Mouse (Mus musculus): ENCODE measurements around the gene Prpf6.

Gene Prpf6

GRCm38 (mm10) chr2:181580131-181580772 is 11.4 kb upstream of the Prpf6 start:
- DNase-seq: no peak

DNA sequence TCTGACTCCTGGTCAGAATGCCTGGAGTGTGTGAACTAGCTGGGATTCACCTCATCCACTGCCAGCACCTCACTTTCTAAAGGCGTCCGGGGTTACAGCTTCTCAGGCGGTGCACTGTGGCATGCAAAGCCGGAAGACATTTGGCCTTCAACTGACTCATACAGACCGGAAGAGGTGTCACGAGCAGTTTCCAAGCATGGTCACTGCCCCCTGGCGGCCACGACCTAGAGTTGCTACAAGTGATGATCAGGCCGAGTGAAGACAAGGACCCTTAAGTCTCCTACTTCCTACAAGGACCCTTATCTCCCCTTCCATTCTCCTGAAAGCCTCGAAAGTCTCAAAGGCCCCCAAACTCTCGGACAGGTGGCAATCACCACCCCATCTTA is 10.7 kb upstream of the Prpf6 start:
- DNase-seq: peak; percentile 89

GRCm38 (mm10) chr2:181581402-181582120 is 10.1 kb upstream of the Prpf6 start:
- peak; percentile 89 for DNase-seq

DNA sequence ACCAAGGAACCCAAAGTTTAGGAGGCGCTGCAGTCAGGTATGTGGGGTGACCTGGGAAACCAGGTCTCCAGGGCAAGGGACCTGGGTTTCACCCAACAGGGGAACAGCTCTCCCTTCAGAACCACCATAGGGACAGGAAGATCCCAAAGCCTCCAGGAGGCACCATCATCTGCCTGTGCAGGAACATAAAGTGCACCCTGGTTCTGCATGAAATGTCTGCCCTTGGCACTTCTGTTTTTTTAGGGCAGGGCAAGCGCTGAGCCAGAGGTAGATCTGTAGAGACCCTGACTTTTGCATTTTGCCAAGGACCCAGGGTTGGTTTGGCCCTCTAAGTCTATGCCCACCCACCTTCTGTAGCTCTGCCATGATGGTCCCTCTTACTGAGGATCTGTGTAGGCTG is 9.3 kb upstream of the Prpf6 start:
- DNase-seq: peak; percentile 61

- no peak for DNase-seq
These were observed 8.7 kb upstream of the Prpf6 start for GRCm38 (mm10) chr2:181582939-181583338.

- no peak for DNase-seq
These were observed 8.0 kb upstream of the Prpf6 start for GRCm38 (mm10) chr2:181583460-181584257.

DNA sequence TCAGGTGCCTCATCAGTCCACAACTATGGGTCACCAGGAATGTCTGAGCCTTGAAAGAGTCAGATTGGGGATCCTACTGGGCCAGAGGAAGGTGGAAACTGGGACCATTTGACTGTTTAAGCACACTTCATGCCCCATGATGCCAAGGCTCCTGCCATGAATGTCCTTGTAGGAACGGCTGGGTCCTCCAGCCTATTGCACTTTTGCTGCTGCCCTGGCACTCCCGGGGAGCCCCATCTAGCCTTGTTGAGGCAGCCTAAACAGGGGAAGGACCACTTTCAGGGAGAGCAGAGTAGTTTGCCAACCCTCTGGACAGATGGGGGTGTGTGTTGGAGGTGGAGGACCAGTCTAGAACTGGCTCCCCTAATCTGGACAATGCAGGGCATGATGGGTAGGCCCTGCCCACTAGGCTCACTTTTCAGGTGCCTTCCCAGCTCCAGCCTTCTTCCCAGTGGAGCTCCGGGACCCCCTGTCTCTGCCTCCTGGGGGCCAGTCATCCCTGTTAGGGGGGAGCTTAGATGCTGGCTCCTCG is 7.2 kb upstream of the Prpf6 start, which contains the start of gene Uckl1:
Gene Uckl1, minus strand, starts transcription at position 482 of the 532 bp plus-strand sequence.
- no peak for DNase-seq

DNA sequence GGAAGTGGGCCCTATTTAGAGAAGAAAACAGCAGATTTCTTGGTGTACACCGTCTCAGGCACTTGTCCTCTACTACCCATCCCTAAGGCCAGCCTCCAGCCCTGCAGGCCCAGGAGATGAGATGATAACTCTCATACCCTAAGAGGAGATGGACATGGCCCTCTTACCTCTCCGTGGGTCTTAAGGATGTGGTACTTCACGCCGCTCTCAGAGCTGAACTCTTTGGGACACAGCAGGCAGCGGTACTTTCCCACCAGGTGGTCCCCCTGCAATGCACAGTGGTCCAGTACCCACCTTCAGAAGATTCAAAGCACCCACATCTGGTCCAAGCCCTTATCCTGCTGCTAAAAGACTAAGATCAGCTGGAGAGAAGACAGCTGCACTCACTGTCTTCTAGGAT is 6.2 kb upstream of the Prpf6 start:
- DNase-seq: no peak

- no peak for DNase-seq
These were observed 5.5 kb upstream of the Prpf6 start for GRCm38 (mm10) chr2:181586124-181586523.

GRCm38 (mm10) chr2:181587796-181588195 is 3.9 kb upstream of the Prpf6 start:
- DNase-seq: no peak

DNA sequence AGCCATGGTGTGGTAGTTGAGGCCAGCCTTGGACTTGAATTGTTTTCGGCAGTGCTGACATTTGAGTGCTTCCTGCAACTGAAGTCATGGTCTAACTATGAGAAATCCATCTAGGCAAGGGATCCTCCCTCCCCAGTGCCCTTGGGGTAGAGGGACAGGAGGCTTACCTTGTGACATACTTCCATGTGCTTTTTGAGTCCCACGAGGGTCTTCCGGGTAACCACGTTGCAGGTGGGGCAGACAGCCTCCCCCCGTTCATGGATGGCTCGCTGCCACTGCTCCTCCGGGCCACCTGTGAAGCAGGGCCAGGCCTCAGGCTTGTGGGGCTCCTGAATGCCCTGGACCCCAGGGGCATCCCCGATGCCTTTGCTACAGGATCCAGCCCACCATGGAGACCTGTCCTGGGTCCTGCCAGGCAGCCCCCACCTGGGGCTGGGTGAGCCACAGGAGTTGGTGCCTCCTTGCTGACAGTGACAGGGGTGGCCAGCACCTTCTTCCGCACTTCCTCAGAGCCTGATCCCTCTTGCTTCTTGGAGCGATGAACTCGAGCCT is 3.4 kb upstream of the Prpf6 start:
- no peak for DNase-seq

DNA sequence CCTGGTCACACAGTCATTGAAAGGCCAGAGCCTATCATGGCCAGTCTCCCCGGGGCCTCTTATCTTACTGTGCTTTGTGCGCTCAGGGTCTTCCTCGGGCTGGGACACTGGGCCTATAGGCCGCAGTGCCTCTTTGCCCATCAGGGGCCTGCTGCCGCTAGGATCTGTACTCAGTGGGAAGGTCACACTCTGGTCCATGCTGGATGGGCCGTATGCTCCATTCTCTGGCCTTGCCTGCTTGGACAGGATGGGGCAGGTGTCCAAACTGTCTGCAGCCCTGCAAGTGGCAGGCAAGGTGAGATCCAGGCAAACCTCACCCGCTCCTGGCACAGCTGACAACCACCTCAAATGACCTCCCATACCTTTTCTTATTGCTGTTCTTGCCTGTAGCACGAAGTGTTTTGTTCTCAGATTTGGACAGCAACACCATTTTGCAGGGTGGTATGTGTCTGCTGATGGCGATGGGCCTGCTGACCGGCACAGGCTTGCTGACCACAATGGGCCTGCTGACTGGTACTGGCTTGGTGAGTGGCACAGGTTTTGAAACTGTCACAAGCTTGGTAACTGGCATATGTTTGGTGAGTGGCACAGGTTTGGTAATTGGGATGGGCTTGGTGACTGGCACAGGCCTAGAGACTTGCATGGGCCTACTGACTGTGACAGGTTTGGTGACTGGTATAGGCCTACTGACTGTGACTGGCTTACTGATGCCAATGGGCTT is 2.5 kb upstream of the Prpf6 start:
- DNase-seq: peak; percentile 59

DNA sequence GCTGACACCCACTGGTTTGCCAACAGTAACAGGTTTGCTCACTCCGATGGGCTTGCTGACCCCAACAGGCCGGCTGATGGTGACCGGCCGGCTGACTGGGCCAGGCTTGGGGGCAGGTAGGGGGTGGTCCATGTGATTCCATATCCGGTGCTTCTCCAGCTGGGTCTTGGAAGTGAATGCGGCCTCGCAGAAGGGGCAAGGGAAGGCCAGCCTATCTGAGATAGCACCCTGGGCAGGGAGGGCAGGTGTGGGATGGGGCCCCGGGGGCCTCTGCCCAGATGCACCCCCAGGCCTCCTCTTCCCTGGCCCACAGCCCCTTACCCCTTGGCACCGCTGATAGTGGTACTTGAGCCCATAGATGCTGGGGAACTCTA is 1.9 kb upstream of the Prpf6 start:
- no peak for DNase-seq

- peak; percentile 39 for DNase-seq
These were observed 1.2 kb upstream of the Prpf6 start for GRCm38 (mm10) chr2:181590471-181590870.

DNA sequence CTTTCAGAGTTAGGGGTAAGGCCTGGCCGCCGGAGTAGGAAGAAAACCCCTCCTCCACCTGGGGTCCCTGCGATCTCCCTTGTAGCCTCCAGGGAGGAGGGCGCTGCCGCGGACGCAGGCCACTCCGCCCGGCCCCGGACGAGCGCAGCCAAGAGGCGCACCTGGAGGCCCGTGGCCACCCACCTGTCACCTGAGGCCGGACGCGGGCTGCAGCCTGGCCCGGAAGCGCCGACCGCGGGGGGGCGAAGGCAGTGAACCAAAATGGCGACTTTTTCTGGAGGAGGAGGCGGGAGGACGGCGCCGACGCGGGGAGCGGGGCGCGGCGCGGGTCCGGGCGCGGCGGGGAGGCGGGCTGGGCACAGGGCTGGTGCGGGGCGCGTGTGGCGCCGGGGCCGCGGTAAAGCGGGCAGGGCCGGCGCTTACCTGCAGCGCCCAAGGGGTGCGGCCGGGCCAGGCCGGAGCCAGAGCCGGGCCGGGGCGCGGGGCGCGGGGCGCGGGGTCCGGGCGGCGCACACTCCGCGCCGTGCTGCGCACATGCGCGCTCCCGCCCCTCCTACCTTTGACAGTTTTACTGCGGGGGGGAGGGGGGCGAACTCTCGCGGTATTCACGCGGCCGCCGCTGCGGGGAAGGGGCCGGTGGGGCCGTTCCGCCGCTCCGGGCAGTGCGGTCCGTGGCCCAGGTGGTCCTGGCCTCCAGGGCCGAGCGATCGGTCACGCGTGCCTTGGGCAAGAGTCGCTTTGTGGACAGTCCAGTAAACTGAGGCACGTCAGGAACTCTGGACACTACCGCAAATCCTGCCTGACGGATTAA is 768 bp downstream of the Prpf6 start, which contains the start of gene Zfp512b:
Gene Zfp512b, minus strand, starts transcription at position 573 of the 811 bp plus-strand sequence.
- DNase-seq: peak; percentile 87

DNA sequence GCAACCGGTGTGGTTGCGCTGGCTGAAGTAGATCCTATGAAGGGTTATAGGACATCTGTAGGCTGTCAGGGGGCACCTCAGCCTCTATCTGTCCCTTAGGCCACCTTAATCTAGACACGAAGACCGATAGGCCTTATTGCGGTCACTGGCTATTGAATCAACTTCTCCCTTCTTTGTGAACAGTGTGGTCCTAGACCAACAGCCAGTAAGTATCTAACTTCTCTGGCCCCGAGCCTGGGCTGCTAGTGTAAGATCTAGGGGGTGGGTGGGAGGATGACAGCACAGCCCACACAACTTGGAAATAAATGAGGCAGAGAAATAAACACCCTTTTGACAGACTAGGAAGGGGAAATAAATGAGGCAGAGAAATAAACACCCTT is 1.4 kb downstream of the Prpf6 start:
- DNase-seq: no peak

- peak; percentile 21 for DNase-seq
These were observed 2.3 kb downstream of the Prpf6 start for GRCm38 (mm10) chr2:181593937-181594336.

- DNase-seq: peak; percentile 77
These were observed 3.5 kb downstream of the Prpf6 start for GRCm38 (mm10) chr2:181594946-181595696.

DNA sequence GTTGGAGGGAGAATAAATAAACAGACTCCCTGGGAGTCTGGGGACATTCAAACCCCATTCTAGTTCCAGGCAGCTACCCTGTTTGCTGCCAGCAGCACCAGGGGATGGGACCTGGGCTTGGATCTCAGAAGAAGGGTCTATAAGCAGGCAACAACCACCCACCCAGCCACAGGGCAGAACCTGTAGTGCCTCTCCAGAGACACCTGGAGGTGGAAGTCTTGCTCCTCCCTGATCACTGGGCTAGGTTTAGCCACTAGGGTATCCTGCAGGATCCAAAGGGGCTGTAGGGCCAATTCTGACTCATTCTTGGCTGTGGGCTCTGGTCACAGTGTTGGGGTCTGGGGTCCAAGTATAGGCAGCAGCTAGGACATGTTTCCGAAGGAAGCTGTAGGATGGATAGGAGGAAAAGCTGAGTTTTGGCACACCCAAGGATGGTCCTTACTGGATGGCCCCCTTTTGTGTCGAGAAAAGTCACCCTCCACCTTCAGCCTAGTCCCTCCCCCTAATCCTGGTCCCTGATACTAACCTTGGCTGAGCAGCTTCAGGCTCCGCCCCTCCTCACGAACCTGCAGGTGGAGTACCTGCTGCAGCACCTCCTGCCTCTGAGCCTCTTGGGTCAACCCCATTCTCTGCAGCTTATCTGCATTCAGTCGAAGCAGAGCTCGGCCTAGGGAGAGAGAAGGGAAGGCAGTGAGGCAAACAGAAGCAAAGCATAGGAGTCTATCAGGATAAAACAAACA is 4.7 kb downstream of the Prpf6 start:
- DNase-seq: peak; percentile 61
